Mouse (Mus musculus) thymus, adult 18-20 months (tissue): ENCODE measurements around the gene Dot1l.

Experiments used
- DNase-seq, 2 experiments: peaks; one replicate each; pipeline ENCODE4 v3.0.0; 2022; ENCODE audit warnings: mixed read lengths in 2 of 2

Gene Dot1l

DNA sequence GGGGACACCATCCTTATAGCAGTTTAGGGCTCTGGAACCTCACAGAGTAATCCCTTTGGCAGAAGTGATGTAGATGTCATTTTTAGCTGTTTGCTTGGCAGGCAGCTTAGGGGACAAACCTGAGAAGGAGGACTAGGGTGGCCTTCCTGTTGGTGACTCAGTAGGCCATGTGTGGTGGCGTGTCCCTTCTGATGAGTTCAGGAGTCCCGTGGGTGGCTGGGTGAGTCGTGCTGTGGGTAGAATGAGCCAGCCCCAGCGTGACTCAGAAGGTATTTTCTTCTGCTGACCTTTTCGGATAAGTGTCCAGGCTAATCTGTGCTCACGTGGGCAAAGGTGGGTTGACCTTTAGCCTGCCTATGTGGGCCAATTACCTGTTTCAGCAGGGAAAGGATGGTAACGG lies 3.6 kb downstream of the Dot1l start:
- no peak for DNase-seq

DNA sequence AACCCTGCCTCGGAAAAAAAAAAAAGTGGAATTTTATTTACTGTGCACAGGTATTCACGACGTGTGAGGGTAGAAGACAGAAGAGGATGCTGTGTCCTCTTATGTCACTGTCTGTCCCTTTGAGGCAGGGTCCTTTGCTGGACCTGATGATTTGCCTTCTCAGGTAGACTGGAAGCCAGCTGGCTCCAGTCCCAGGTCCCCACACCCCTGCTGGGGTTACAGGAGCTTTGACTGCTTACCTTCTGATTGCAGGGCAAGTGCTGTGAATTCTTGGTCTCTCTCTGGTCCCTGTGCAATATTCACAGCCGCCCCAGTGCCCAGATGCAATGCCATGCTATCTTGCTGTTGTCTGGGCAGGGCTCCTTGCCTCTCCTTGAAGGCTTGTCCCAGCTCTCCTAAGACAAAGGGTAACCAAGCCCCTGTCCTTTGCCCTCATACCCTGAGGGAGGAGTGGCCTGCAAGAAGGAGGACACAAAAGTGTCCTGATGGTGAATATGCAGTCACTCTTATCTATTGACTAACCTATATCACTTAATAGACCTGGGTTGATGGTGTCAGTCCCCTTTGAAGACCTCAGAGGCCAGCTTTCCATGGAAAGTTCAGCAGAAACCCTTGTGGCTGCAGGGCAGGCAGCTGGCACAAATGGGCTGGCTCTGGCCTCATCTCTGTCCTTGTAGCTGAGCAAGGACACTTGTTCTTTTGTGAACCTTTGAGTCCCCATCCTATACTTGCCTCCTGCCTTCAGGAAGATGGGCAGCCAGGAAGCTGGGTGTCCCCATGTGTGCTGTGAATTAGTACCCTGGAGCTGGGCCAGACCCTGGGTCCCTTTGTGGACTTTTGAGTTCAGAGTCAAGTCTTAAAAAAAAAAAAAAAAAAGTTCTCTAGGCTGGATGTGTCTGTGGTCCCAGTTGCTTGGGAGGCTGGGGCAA lies 5.9 kb downstream of the Dot1l start:
- DNase-seq: no peak

DNA sequence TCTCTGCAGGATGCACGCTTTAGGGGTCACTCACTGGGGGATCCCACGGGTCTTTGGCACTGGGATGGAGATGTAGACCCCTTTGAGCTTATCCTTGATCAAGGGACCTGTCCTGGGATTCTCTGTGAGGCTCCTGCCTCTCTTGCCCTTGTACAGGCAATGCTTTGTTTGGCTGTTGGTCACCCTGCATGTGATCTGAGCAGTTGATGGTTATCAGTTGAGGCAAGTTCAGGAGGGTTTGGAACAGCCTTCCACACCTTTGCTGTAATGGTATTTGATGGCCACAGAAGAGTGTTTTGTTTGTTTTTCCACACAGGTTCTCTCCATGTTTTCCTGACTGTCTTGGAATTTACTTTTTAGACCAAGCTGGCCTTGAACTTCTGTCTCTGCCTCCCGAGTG lies 6.8 kb downstream of the Dot1l start:
- DNase-seq: no peak

DNA sequence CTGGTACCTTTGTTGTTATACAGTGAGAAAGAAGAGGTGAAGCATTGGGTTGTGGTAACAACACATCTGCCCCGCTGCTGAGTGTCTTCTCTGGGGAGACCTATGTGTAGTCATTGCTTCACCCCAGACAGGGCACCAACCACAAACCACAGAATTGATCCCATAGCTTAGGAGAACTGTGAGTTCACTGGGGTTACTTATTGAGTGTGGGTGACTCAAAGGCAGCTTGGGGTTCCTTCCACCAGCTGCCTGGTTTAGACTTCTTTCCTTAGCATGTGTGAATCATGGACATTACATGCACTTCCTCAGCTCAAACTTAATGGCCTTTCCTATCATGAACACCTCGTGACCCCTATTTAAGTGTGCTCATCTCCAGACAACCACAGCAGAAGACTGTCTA lies 8.5 kb downstream of the Dot1l start:
- no peak for DNase-seq

DNA sequence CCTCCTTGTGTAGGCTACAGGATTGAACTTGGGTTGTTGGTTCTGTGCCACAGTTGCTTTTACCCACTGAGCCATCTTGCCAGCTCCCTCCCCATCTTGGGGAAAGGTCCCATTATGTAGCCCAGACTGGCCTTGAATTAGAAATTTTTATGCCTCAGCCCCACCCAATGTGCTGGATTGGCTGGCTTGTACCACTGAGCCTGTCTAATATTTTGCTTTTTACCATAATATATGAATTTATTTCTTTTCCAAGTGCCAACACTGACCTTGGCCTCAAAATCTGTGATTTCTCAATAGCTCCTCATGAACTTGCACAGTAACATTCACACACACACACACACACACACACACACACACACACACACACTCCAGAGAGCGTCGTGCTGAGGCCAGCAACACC lies 10.7 kb downstream of the Dot1l start:
- DNase-seq: no peak

DNA sequence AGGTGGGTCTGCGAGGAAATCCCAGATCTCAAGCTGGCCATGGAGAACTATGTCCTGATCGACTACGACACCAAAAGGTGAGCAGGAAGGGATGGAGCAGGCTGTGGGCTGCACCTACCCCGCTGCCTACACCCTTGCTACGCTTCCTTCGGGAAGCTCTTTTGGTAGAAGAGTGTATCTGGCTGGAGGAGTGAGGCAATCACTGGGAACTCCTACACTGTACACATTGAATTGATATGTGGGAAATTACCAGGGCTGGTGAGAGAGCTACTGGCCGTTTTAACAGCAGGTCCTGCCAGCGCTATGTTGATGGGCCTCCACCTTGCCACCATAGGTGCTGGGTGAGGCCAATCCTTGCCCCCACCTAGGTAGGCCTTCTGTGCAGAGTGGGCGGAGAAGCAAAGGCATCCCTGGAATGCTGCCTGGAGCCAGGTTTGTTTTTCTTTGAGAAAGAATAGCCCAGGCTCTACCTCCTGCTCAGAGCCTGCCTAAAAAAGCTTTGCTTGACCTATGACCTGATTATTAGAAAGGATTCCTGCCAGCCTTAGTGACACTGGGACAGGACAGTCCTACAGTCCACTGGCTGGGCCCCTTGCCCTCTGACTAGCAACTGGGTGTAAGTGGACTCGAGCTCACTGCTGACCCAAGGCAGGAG lies 11.3 kb downstream of the Dot1l start:
- no peak for DNase-seq

DNA sequence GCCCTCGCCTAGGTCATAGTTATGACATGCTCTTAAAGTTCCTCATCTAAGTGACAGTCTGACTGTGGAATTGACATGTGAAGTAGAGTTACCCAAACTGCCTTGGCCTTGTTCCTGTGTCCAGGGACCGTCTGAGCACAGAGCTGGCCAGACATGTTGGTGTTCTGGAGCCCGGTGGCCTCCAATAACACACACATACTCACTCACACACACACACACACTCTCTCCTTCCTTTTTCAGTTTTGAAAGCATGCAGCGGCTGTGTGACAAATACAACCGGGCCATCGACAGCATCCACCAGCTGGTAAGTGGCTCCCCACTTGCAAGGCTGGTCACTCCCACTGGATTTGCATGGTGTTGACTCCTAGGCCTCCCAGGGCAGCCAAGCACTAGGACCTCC lies 13.4 kb downstream of the Dot1l start:
- DNase-seq: no peak

DNA sequence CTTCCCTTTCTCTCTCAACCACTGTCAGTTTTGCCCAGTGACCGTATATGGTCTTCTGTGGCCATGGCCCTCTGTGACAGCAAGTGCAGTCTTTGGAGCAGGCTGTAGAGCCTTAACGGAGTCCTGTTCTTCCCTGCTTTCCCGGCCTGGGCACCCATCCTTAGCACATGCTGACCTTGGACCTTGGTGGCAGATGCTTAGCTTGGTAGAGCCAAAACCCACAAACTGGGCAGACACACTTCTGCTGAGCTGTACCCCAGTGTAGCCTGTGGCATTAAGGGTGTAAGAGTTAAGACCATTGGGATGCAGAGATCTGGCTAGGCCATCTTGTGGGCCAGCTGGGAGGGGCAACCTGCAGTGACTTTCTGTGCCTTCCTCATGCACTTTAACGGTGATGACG lies 18.8 kb downstream of the Dot1l start:
- DNase-seq: no peak

DNA sequence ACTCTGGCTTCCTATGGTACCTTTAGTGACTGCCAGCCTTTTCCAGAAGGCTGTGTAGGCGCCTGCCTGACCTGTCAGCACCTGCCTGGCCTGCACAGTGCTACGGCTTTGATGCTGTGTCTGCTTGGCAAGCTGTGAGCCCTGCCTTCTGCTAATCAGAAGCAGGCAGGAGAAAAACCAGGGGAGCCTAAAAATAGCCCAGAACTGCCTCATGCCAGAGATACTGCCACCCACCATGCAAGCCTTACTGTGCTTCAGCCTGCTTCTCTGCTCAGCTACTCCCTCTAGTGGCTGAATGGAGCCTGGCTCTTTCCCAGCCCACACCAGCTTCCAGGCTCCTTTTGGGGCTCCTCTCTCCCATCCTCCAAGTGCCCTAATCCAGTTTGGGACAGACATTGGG lies 19.5 kb downstream of the Dot1l start:
- peak in 1 of 2 experiments; percentile 37 for DNase-seq

DNA sequence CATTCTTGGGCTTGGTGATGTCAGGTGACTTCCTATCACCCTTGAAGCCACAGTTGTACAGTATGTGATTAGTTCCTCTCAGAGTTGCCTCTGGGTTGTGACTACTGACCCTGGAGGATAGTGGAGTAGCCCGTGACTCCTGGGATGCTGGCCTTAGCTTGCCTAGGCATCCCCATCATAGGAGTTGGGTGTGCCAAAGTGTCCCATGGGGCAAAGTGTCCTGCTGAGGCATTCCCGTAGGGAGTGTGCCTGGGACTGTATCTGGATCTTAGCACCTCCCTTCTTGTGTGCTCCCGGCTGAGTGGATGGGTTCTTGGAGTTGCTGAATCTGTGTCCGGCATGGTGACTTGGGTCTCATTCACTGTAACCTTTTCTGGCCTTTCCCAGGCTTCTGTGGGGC lies 20.0 kb downstream of the Dot1l start:
- no peak for DNase-seq

DNA sequence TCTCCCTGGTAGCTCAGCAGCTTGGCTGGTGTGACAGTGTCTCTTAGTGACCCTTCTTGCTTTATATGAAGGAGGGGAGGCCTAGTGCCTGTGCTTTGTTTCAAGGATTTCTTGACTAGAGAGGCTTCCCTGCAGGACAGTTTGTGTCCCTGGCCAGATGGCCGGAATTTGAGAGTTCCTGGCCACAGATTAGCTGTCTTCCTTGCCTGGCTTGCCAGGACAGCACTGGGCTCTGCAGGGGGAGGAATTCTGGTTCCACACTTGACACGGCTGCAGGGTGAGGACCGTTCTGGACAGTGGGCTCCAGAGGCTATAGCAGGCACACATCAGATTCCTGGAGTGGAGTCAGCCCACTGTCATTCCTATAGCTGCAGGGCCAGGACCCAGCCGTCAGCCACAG lies 20.7 kb downstream of the Dot1l start:
- DNase-seq: no peak

DNA sequence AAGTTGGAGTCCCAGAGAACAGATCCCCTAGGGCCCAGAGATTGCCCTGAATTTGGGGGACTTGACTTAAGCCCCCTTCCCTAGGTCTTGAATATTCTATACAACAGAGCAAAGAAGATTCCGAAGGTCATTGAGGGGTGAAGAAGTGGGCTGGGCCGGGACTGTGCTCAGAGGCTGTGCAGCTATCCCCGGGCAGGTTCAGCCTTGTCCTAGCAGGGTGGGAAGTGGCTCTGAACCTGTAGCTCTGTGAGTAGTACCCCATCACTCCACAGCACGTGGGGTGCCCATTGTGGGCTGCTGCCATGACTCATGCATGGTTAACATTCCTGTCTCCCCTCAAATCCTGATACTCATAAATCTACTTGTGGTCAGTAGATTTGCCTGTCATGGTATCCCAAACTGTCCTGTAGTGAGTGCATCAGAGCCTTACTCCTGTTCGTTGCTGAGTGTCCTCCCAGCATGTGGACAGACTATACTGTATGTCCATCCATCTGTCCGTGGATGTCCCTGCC lies 21.4 kb downstream of the Dot1l start:
- DNase-seq: no peak

DNA sequence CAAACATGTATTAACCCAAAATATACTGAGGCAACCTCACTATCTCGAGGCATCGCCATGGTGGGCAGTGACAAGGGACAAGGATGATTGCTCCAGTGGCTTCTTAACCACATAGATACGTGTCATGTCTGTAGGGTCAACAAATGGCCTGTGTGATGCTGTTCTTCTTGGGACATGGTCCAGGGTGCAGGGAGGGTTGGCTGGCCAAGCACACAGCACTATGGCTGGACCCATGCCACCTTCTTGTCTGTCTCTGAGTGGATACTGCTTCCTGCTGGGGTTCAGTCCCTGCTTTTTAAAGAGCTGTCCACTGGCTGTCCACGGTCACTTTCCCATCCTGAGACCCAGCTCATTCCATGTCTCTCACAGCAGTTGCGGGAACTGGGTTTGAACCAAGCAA lies 22.1 kb downstream of the Dot1l start:
- DNase-seq: no peak

DNA sequence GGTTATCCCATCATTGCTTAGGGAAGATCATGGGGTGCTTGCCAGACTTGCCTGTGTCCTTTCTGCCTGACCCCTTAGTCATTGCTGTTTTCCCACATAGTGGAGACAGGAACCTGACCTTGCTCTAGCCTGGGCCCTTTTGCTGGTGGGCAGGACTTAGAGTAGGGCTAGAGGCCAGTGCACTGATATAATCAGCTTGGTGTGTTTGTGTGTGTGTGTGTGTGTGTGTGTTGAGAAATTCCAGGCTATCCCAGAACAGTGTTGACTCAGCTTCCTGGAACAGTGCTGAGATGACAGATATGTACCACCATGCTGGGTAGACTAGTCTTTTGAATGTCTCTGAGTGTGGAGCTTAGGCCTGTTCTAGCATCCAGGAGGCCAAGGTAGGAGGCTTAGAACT lies 24.6 kb downstream of the Dot1l start:
- no peak for DNase-seq

DNA sequence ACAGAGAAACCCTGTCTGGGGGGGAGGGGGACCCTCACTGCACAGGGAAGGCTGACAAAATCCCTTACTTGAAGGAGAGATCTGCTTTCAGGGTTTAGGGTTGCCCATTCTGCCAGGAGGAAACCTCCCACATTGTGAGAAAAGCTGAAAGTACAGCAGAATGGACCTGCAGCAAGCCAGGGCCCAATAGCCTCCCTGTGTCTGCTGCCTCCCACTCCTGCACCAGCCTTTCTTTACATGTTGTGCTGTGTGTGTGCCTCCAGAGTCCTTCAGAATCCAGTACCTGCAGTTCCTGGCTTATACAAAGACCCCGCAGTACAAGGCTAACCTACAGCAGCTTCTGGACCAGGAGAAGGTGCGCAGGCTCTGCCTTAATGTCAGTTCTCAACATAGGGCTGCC lies 29.3 kb downstream of the Dot1l start:
- no peak for DNase-seq

DNA sequence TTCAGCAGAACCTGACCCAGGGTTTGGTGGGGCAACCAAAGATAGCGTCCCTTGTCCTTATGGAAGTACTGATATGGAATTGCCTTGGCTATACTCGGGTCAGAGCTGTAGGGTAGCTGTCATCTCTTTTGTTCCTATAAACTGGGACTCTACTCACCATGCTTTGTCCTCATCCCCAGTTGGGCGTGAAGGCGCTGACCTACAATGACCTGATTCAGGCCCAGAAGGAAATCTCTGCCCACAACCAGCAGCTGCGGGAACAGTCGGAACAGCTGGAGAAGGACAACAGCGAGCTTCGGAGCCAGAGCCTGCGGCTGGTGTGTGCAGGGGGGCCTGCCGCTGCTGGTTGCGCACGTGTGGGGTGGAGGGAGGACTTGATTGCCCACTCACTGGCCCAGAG lies 29.9 kb downstream of the Dot1l start:
- no peak for DNase-seq

DNA sequence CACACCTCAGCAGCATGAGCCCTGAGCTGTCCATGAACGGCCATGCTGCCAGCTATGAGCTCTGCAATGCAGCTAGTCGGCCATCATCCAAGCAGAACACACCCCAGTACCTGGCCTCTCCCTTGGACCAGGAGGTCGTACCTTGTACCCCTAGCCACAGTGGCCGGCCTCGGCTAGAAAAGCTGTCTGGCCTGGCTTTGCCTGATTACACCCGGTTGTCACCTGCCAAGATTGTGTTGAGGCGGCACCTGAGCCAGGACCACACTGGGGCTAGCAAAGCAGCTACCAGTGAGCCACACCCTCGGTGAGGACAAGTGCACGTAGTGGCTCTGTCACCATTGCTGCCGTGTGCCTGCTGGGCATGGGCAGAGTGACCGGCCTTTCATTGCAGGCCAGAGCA lies 31.0 kb downstream of the Dot1l start:
- no peak for DNase-seq

DNA sequence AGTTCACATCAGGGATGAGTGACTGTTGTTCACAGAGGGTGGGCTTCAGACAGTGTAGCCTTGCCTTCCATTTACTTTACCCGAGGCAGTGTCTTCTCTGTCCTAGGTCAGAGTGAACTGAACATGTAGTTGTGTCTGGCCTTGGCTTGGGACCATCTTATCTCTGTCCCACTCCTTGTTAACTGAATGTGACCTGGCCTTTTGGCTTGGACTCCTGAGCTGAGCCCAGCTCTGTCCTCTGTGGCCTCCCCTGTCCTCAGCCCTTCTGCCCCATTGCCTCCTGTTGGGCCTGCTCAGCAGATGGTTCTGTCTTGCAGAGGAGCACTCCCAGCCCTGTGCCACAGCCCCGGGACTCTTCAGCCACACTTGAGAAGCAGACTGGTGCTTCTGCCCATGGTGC lies 32.5 kb downstream of the Dot1l start:
- no peak for DNase-seq

DNA sequence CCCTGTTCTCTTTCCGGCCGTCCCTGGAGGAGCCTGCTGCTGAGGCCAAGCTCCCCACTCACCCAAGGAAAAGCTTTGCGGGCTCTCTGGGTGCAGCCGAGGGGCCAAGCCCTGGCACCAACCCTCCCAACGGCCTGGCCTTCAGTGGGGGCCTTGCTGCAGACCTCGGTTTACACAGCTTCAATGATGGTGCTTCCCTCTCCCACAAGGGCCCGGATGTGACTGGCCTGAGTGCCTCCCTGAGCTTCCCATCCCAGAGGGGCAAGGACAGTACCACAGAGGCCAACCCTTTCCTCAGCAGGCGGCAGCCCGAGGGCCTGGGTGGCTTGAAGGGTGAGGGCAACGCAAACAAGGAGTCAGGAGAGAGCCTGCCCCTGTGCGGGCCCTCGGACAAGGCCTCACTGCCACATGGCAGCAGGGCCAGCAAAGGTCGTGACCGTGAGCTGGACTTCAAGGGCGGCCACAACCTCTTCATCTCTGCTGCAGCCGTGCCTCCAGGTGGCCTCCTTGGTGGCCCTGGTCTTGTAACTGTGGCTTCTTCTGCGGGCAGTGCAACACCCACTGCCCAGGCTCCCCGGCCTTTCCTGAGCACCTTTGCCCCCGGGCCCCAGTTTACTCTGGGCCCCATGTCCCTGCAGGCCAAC lies 35.9 kb downstream of the Dot1l start:
- no peak for DNase-seq

DNA sequence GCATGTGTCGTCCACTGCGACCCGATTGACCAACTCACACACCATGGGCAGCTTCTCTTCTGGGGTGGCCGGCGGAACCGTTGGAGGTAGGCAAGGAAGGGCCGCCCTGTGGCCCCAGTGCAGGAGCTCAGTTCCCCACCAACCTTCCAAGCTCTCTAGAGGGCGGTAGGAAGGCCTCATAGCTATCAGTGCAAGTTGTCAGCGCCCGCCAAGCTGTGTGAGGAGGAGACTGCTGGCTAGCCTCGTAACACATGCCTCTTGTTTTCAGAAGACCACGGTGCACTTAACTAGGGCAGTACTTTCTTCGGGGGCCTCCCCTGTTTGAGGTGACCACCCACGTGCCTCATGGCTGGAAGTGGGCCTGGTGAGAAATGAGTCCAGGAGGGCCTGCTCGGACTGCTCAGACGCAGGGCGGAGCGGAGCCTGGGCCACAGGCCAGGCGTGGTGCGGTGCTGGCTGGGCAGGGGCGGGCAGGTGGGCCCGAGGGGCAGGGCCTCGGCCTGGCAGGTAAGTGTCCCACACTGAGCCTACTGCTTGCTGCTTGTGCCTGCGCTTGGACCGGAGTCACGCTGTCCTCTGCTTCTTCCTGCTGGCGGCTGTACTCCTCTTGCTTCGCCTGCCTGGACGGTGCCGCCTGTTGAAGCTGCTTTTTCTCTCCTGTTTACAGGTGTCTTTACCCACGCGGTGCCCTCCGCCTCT lies 36.6 kb downstream of the Dot1l start:
- no peak for DNase-seq

DNA sequence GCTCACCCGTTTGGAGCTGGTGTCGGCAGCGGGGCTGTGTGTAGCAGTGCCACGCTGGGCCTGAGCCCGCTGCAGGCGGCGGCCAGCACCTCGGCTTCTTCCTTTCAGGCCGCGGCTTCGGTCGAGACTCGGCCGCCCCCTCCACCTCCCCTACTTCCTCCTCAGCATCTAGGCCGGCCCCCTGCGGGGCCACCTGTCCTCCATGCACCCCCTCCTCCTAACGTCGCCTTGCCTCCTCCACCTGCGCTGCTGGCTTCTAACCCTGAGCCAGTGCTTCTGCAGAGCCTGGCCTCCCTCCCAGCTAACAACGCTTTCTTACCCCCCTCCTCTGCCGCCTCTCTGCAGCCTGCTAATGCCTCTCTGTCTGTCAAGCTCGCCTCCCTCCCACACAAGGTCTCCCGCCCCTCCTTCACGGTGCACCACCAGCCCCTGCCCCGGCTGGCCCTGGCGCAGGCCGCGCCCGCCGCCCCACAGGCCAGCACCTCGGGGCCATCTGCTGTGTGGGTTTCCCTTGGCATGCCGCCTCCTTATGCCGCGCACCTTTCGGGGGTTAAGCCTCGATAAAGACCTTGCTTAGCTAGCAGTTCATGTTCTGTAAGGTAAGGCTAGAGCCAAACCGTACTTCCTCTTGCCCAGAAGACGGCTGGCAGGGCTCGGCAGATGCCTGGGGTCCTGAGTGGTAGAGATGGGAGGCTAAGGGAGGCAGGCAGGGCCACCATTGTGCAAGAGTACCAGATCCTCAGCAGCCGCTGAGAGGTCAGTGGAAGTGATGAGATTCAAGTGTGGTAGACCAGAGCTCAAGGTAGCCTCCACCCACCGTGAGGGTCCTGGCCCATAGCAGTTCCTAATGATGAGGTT lies 37.4 kb downstream of the Dot1l start:
- peak; percentile 61 to 73 for DNase-seq
